Mouse (Mus musculus) C2C12 (cell line): ENCODE data around the gene Lbhd1.
"Not testable (repeated sequence)": the region's sequence is repeated elsewhere in the genome, so short reads cannot be mapped to it uniquely, and the experiment has no call there.

Source experiments
- CTCF ChIP-seq: IDR thresholded peaks from one replicate; pipeline ENCODE4 v1.5.1; 2011; ENCODE audit not compliant: control insufficient read depth, insufficient read depth, insufficient read length
- MAX ChIP-seq: IDR thresholded peaks from one replicate; pipeline ENCODE4 v1.6.1; 2011; ENCODE audit warnings: mild to moderate bottlenecking, control low read depth
- MYOD1 ChIP-seq: IDR thresholded peaks from one replicate; pipeline ENCODE4 v1.6.1; 2011; ENCODE audit warnings: low read depth; ENCODE audit not compliant: control insufficient read depth, insufficient read length

DNA sequence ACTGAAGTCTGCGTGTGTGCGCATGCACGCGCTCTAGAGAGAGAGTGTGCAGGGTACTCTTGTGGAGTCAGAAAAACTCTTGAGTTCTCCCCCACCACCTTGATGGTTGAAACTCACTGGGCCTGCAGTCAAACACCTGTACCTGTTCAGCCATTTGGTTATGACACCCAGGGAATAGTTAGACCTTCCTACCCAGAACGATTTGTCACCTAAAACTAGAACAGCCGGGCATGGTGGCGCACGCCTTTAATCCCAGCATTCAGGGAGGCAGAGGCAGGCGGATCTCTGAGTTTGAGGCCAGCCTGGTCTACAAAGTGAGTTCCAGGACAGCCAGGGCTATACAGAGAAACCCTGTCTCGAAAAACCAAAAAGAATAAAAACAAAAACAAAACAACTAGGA is 47.2 kb upstream of the Lbhd1 start:
- TF ChIP-seq CTCF, MAX, MYOD1: not testable (repeated sequence)
